Mouse (Mus musculus): ENCODE measurements around the gene Spx. TPM values are rescaled to one million over a fixed set of nuclear protein-coding genes. Genes with fewer than 3 reads are reported as not detected.

The Spx gene
- polyA plus RNA-seq, 1 experiment = 0.19 TPM

GRCm38 (mm10) chr6:142389101-142389500 is 24.1 kb upstream of the Spx start:
- peaks cover 75% of the 10 kb centered on the region for H3K79me2 ChIP-seq (ENCODE audit: control insufficient read depth, insufficient read depth)
- H3K36me3 ChIP-seq (ENCODE audit: control insufficient read depth, insufficient read depth) = peaks cover 5% of the 10 kb centered on the region
- H3K4me2 ChIP-seq (ENCODE audit: low read depth) = peak overlapping the region; percentile 89
- H3K4me3 ChIP-seq = peak overlapping the region; percentile 57
- H3ac ChIP-seq (ENCODE audit: control insufficient read depth, insufficient read length) = no peak overlapping the region
- no peaks in the 10 kb centered on the region for H3K27me3 ChIP-seq (ENCODE audit: control insufficient read depth, insufficient read depth, insufficient read length)
- TF ChIP-seq TCF12 (IDR thresholded peaks at IDR 0.05; ENCODE audit: insufficient read depth, poor library complexity, severe bottlenecking) = no peak
- TF ChIP-seq TCF3 (IDR thresholded peaks at IDR 0.05; ENCODE audit: insufficient read length, low read depth) = no peak
- TF ChIP-seq USF1 (IDR thresholded peaks at IDR 0.05; ENCODE audit: low read depth) = no peak
- no peak for TF ChIP-seq MYOG (IDR thresholded peaks at IDR 0.05; ENCODE audit: control insufficient read depth in 1 of 3, insufficient read depth in 1 of 3, insufficient read length in 2 of 3, low read depth in 2 of 3)
- TF ChIP-seq POLR2AphosphoS2 (IDR thresholded peaks at IDR 0.05; ENCODE audit: insufficient read length, low read depth) = no peak
- TF ChIP-seq CEBPB (IDR thresholded peaks at IDR 0.05; ENCODE audit: insufficient read depth, poor library complexity, severe bottlenecking) = no peak
- no peak for TF ChIP-seq REST (IDR thresholded peaks at IDR 0.05; ENCODE audit: insufficient read depth, insufficient read length)
- no peak for TF ChIP-seq E2F4 (IDR thresholded peaks at IDR 0.05; ENCODE audit: insufficient read depth)
- TF ChIP-seq POLR2A (IDR thresholded peaks at IDR 0.05; ENCODE audit: insufficient read length, low read depth) = no peak
- TF ChIP-seq MYOD1 (IDR thresholded peaks at IDR 0.05; ENCODE audit: control insufficient read depth in 1 of 3, insufficient read length in 2 of 3, low read depth in 2 of 3) = no peak
- TF ChIP-seq SRF (IDR thresholded peaks at IDR 0.05; ENCODE audit: control insufficient read depth, insufficient read length, low read depth) = no peak
- TF ChIP-seq MAX (IDR thresholded peaks at IDR 0.05; ENCODE audit: low read depth) = no peak

GRCm38 (mm10) chr6:142392312-142392711 is 20.9 kb upstream of the Spx start:
- peaks cover 70% of the 10 kb centered on the region for H3K79me2 ChIP-seq (ENCODE audit: control insufficient read depth, insufficient read depth)
- TF ChIP-seq E2F4 (IDR thresholded peaks at IDR 0.05; ENCODE audit: insufficient read depth) (no peak), USF1 (IDR thresholded peaks at IDR 0.05; ENCODE audit: low read depth) (no peak), SRF (IDR thresholded peaks at IDR 0.05; ENCODE audit: control insufficient read depth, insufficient read length, low read depth) (no peak), TCF12 (IDR thresholded peaks at IDR 0.05; ENCODE audit: insufficient read depth, poor library complexity, severe bottlenecking) (no peak), MAX (IDR thresholded peaks at IDR 0.05; ENCODE audit: low read depth) (no peak), MYOD1 (IDR thresholded peaks at IDR 0.05; ENCODE audit: control insufficient read depth in 1 of 3, insufficient read length in 2 of 3, low read depth in 2 of 3) (no peak), REST (IDR thresholded peaks at IDR 0.05; ENCODE audit: insufficient read depth, insufficient read length) (no peak), POLR2A (IDR thresholded peaks at IDR 0.05; ENCODE audit: insufficient read length, low read depth) (no peak), CEBPB (IDR thresholded peaks at IDR 0.05; ENCODE audit: insufficient read depth, poor library complexity, severe bottlenecking) (no peak), POLR2AphosphoS2 (IDR thresholded peaks at IDR 0.05; ENCODE audit: insufficient read length, low read depth) (no peak), TCF3 (IDR thresholded peaks at IDR 0.05; ENCODE audit: insufficient read length, low read depth) (no peak), MYOG (IDR thresholded peaks at IDR 0.05; ENCODE audit: control insufficient read depth in 1 of 3, insufficient read depth in 1 of 3, insufficient read length in 2 of 3, low read depth in 2 of 3) (no peak)
- no peak overlapping the region for H3ac ChIP-seq (ENCODE audit: control insufficient read depth, insufficient read length)
- peaks cover 13% of the 10 kb centered on the region for H3K36me3 ChIP-seq (ENCODE audit: control insufficient read depth, insufficient read depth)
- no peak overlapping the region for H3K4me3 ChIP-seq
- no peaks in the 10 kb centered on the region for H3K27me3 ChIP-seq (ENCODE audit: control insufficient read depth, insufficient read depth, insufficient read length)
- H3K4me2 ChIP-seq (ENCODE audit: low read depth) = no peak overlapping the region

- TF ChIP-seq CEBPB (IDR thresholded peaks at IDR 0.05; ENCODE audit: insufficient read depth, poor library complexity, severe bottlenecking) = no peak
- TF ChIP-seq SRF (IDR thresholded peaks at IDR 0.05; ENCODE audit: control insufficient read depth, insufficient read length, low read depth) = no peak
- TF ChIP-seq TCF3 (IDR thresholded peaks at IDR 0.05; ENCODE audit: insufficient read length, low read depth) = no peak
- no peak for TF ChIP-seq MYOD1 (IDR thresholded peaks at IDR 0.05; ENCODE audit: control insufficient read depth in 1 of 3, insufficient read length in 2 of 3, low read depth in 2 of 3)
- no peak for TF ChIP-seq USF1 (IDR thresholded peaks at IDR 0.05; ENCODE audit: low read depth)
- TF ChIP-seq MYOG (IDR thresholded peaks at IDR 0.05; ENCODE audit: control insufficient read depth in 1 of 3, insufficient read depth in 1 of 3, insufficient read length in 2 of 3, low read depth in 2 of 3) = no peak
- TF ChIP-seq POLR2A (IDR thresholded peaks at IDR 0.05; ENCODE audit: insufficient read length, low read depth) = no peak
- TF ChIP-seq TCF12 (IDR thresholded peaks at IDR 0.05; ENCODE audit: insufficient read depth, poor library complexity, severe bottlenecking) = no peak
- TF ChIP-seq POLR2AphosphoS2 (IDR thresholded peaks at IDR 0.05; ENCODE audit: insufficient read length, low read depth) = no peak
- no peak for TF ChIP-seq E2F4 (IDR thresholded peaks at IDR 0.05; ENCODE audit: insufficient read depth)
- Histone ChIP-seq H3K4me2 (ENCODE audit: low read depth) (no peak overlapping the region), H3K79me2 (ENCODE audit: control insufficient read depth, insufficient read depth) (peaks cover 46% of the 10 kb centered on the region), H3K36me3 (ENCODE audit: control insufficient read depth, insufficient read depth) (peaks cover 13% of the 10 kb centered on the region), H3K4me3 (no peak overlapping the region), H3ac (ENCODE audit: control insufficient read depth, insufficient read length) (no peak overlapping the region), H3K27me3 (ENCODE audit: control insufficient read depth, insufficient read depth, insufficient read length) (no peaks in the 10 kb centered on the region)
Observed at GRCm38 (mm10) chr6:142394669-142395068, 18.6 kb upstream of the Spx start.

- Histone ChIP-seq H3K4me2 (ENCODE audit: low read depth) (no peak overlapping the region), H3K36me3 (ENCODE audit: control insufficient read depth, insufficient read depth) (peaks cover 13% of the 10 kb centered on the region), H3K27me3 (ENCODE audit: control insufficient read depth, insufficient read depth, insufficient read length) (no peaks in the 10 kb centered on the region), H3ac (ENCODE audit: control insufficient read depth, insufficient read length) (no peak overlapping the region), H3K79me2 (ENCODE audit: control insufficient read depth, insufficient read depth) (peaks cover 36% of the 10 kb centered on the region), H3K4me3 (no peak overlapping the region)
- no peak for TF ChIP-seq TCF12 (IDR thresholded peaks at IDR 0.05; ENCODE audit: insufficient read depth, poor library complexity, severe bottlenecking)
- TF ChIP-seq MYOG (IDR thresholded peaks at IDR 0.05; ENCODE audit: control insufficient read depth in 1 of 3, insufficient read depth in 1 of 3, insufficient read length in 2 of 3, low read depth in 2 of 3) = no peak
- TF ChIP-seq USF1 (IDR thresholded peaks at IDR 0.05; ENCODE audit: low read depth) = no peak
- TF ChIP-seq REST (IDR thresholded peaks at IDR 0.05; ENCODE audit: insufficient read depth, insufficient read length) = no peak
- TF ChIP-seq E2F4 (IDR thresholded peaks at IDR 0.05; ENCODE audit: insufficient read depth) = no peak
- no peak for TF ChIP-seq CEBPB (IDR thresholded peaks at IDR 0.05; ENCODE audit: insufficient read depth, poor library complexity, severe bottlenecking)
Observed at GRCm38 (mm10) chr6:142395756-142396155, 17.5 kb upstream of the Spx start.

GRCm38 (mm10) chr6:142411140-142411539 is 2.1 kb upstream of the Spx start:
- H3K27me3 ChIP-seq (ENCODE audit: control insufficient read depth, insufficient read depth, insufficient read length) = no peaks in the 10 kb centered on the region
- no peaks in the 10 kb centered on the region for H3K79me2 ChIP-seq (ENCODE audit: control insufficient read depth, insufficient read depth)
- TF ChIP-seq USF1 (IDR thresholded peaks at IDR 0.05; ENCODE audit: low read depth) (no peak), MYOG (IDR thresholded peaks at IDR 0.05; ENCODE audit: control insufficient read depth in 1 of 3, insufficient read depth in 1 of 3, insufficient read length in 2 of 3, low read depth in 2 of 3) (no peak), MYOD1 (IDR thresholded peaks at IDR 0.05; ENCODE audit: control insufficient read depth in 1 of 3, insufficient read length in 2 of 3, low read depth in 2 of 3) (no peak), E2F4 (IDR thresholded peaks at IDR 0.05; ENCODE audit: insufficient read depth) (no peak), CEBPB (IDR thresholded peaks at IDR 0.05; ENCODE audit: insufficient read depth, poor library complexity, severe bottlenecking) (no peak), TCF12 (IDR thresholded peaks at IDR 0.05; ENCODE audit: insufficient read depth, poor library complexity, severe bottlenecking) (no peak), REST (IDR thresholded peaks at IDR 0.05; ENCODE audit: insufficient read depth, insufficient read length) (no peak), SRF (IDR thresholded peaks at IDR 0.05; ENCODE audit: control insufficient read depth, insufficient read length, low read depth) (no peak), MAX (IDR thresholded peaks at IDR 0.05; ENCODE audit: low read depth) (no peak), POLR2A (IDR thresholded peaks at IDR 0.05; ENCODE audit: insufficient read length, low read depth) (no peak)
- no peaks in the 10 kb centered on the region for H3K36me3 ChIP-seq (ENCODE audit: control insufficient read depth, insufficient read depth)
- H3ac ChIP-seq (ENCODE audit: control insufficient read depth, insufficient read length) = no peak overlapping the region
- H3K4me2 ChIP-seq (ENCODE audit: low read depth) = no peak overlapping the region
- H3K4me3 ChIP-seq = no peak overlapping the region
